Mouse (Mus musculus) neural tube, embryonic 15.5 days (tissue): Measurements from ENCODE around the gene Sim2. TPM values are rescaled to one million over a fixed set of nuclear protein-coding genes. Genes with fewer than 3 reads are reported as not detected.

Experiments used
- ATAC-seq: fragments of 200-750 bp; cut with Nextera tagmentation; 2 replicates; pipeline ENCODE4 v1.8.0; 2017; ENCODE audit warnings: mild to moderate bottlenecking, moderate TSS enrichment, moderate library complexity; ENCODE audit not compliant: low FRiP score
- H3K27ac ChIP-seq: fragments of 300-500 bp; sonication (generic); replicated peaks from 2 replicates; pipeline ENCODE4 v1.5.1; 2015; ENCODE audit warnings: mild to moderate bottlenecking, inconsistent platforms
- H3K27me3 ChIP-seq: fragments of 300-500 bp; sonication (generic); replicated peaks from 2 replicates; pipeline ENCODE4 v1.6.1; 2015; ENCODE audit warnings: inconsistent platforms
- H3K36me3 ChIP-seq: fragments of 300-500 bp; sonication (generic); 2 replicates; pipeline ENCODE4 v1.6.1; 2015; ENCODE audit warnings: inconsistent platforms
- H3K4me1 ChIP-seq: fragments of 300-500 bp; sonication (generic); 2 replicates; pipeline ENCODE4 v1.6.1; 2015; ENCODE audit warnings: inconsistent platforms
- H3K4me2 ChIP-seq: fragments of 300-500 bp; sonication (generic); 2 replicates; pipeline ENCODE4 v1.6.1; 2015; ENCODE audit warnings: inconsistent platforms, mild to moderate bottlenecking, moderate library complexity
- H3K4me3 ChIP-seq: fragments of 300-500 bp; sonication (generic); replicated peaks from 2 replicates; pipeline ENCODE4 v1.5.1; 2015; ENCODE audit warnings: mild to moderate bottlenecking, inconsistent platforms
- H3K9ac ChIP-seq: fragments of 300-500 bp; sonication (generic); replicated peaks from 2 replicates; pipeline ENCODE4 v1.6.1; 2015; ENCODE audit warnings: mild to moderate bottlenecking, inconsistent platforms
- H3K9me3 ChIP-seq: fragments of 300-500 bp; sonication (generic); replicated peaks from 2 replicates; pipeline ENCODE4 v1.6.1; 2016; ENCODE audit warnings: inconsistent platforms
- WGBS: fragments of 180-500 bp; shearing (Covaris S2); methylation state at CpG from one replicate; pipeline ENCODE4 v1.1.7; 2015; ENCODE audit warnings: mixed read lengths; 5-methylcytosine and 5-hydroxymethylcytosine counted together
- polyA plus RNA-seq: library from polyadenylated mRNA; unstranded; fragments of >200 nt; fragmentation: Nextera tagmentation; extraction: Ambion mirVana; gene quantifications from 2 replicates; pipeline ENCODE4 v1.2.1, GENCODE M21; 2015

The Sim2 gene
- polyA plus RNA-seq, 1 experiment from 2014 or later = 0.06 TPM

GRCm38 (mm10) chr16:94059820-94060219 lies 24.9 kb upstream of the Sim2 start:
- 56% methylated on average over 9 of the region's 9 CpGs for WGBS
- H3K4me1 ChIP-seq = no peaks in the 10 kb centered on the region
- H3K27me3 ChIP-seq = no peaks in the 10 kb centered on the region
- H3K9me3 ChIP-seq = no peaks in the 10 kb centered on the region
- H3K4me2 ChIP-seq = no peak overlapping the region
- H3K27ac ChIP-seq = no peak overlapping the region
- no peak overlapping the region for H3K9ac ChIP-seq
- no peak for ATAC-seq
- no peaks in the 10 kb centered on the region for H3K36me3 ChIP-seq
- no peak overlapping the region for H3K4me3 ChIP-seq

GRCm38 (mm10) chr16:94064211-94064610 lies 20.5 kb upstream of the Sim2 start:
- no peaks in the 10 kb centered on the region for H3K9me3 ChIP-seq
- no peak overlapping the region for H3K4me2 ChIP-seq
- H3K27me3 ChIP-seq = 0 out of 2 replicates have a peak, but pooled peaks cover 2% of the 10 kb centered on the region
- H3K27ac ChIP-seq = no peak overlapping the region
- no peak overlapping the region for H3K9ac ChIP-seq
- WGBS = 72% methylated on average over 9 of the region's 9 CpGs
- no peak for ATAC-seq
- no peaks in the 10 kb centered on the region for H3K36me3 ChIP-seq
- H3K4me1 ChIP-seq = no peaks in the 10 kb centered on the region
- H3K4me3 ChIP-seq = no peak overlapping the region

- H3K4me1 ChIP-seq = no peaks in the 10 kb centered on the region
- H3K27me3 ChIP-seq = 0 out of 2 replicates have a peak, but pooled peaks cover 6% of the 10 kb centered on the region
- 70% methylated on average over 24 of the region's 24 CpGs for WGBS
- no peaks in the 10 kb centered on the region for H3K9me3 ChIP-seq
- no peak overlapping the region for H3K27ac ChIP-seq
- peak overlapping the region; percentile 26 for H3K4me2 ChIP-seq
- no peak overlapping the region for H3K9ac ChIP-seq
- H3K4me3 ChIP-seq = no peak overlapping the region
- no peak for ATAC-seq
- H3K36me3 ChIP-seq = no peaks in the 10 kb centered on the region
These were observed 18.7 kb upstream of the Sim2 start for GRCm38 (mm10) chr16:94065728-94066674.

DNA sequence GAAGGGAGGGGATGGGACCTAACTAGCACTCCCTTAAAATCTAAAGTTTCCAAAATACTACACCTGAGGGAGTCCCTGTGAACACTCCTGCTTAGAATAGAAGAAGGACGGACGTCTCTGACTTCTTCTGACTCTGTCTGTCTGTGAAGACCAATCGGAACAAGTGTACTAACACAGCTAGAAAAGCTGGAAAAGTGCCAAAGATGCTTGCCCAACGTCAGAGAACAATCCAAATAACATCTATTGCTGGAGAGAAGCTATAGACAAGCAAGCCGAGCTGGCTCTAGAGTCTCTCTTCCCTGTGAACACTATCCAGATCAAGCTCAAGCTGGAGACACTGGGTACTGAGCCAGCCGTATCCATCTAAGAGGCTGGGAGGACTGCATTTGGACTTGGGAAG lies 18.0 kb upstream of the Sim2 start:
- Histone ChIP-seq H3K4me3 (no peak overlapping the region), H3K9ac (no peak overlapping the region), H3K4me2 (peak overlapping the region; percentile 26; the same call in 1 of the 2 replicates), H3K4me1 (no peaks in the 10 kb centered on the region), H3K27ac (no peak overlapping the region), H3K36me3 (no peaks in the 10 kb centered on the region), H3K27me3 (0 out of 2 replicates have a peak, but pooled peaks cover 6% of the 10 kb centered on the region), H3K9me3 (no peaks in the 10 kb centered on the region)
- no peak for ATAC-seq
- WGBS = 79% methylated on average over 6 of the region's 6 CpGs

- Histone ChIP-seq H3K4me3 (no peak overlapping the region), H3K27ac (no peak overlapping the region), H3K9me3 (no peaks in the 10 kb centered on the region), H3K36me3 (no peaks in the 10 kb centered on the region), H3K4me1 (no peaks in the 10 kb centered on the region), H3K4me2 (no peak overlapping the region), H3K9ac (no peak overlapping the region), H3K27me3 (0 out of 2 replicates have a peak, but pooled peaks cover 6% of the 10 kb centered on the region)
- WGBS = 62% methylated on average over 5 of the region's 5 CpGs
- no peak for ATAC-seq
These were observed 17.5 kb upstream of the Sim2 start for GRCm38 (mm10) chr16:94067280-94067679.

- Histone ChIP-seq H3K4me3 (no peak overlapping the region), H3K4me1 (no peaks in the 10 kb centered on the region), H3K9me3 (no peaks in the 10 kb centered on the region), H3K4me2 (no peak overlapping the region), H3K27me3 (peaks cover 14% of the 10 kb centered on the region), H3K9ac (no peak overlapping the region), H3K36me3 (no peaks in the 10 kb centered on the region), H3K27ac (no peak overlapping the region)
- 91% methylated on average over 5 of the region's 5 CpGs for WGBS
- no peak for ATAC-seq
These were observed 15.7 kb upstream of the Sim2 start for GRCm38 (mm10) chr16:94069061-94069460.

GRCm38 (mm10) chr16:94070920-94071319 lies 13.8 kb upstream of the Sim2 start:
- Histone ChIP-seq H3K4me2 (no peak overlapping the region), H3K4me3 (no peak overlapping the region), H3K9ac (no peak overlapping the region), H3K36me3 (no peaks in the 10 kb centered on the region), H3K27me3 (peaks cover 27% of the 10 kb centered on the region), H3K27ac (no peak overlapping the region), H3K9me3 (no peaks in the 10 kb centered on the region), H3K4me1 (no peaks in the 10 kb centered on the region)
- WGBS = 64% methylated on average over 9 of the region's 9 CpGs
- no peak for ATAC-seq

DNA sequence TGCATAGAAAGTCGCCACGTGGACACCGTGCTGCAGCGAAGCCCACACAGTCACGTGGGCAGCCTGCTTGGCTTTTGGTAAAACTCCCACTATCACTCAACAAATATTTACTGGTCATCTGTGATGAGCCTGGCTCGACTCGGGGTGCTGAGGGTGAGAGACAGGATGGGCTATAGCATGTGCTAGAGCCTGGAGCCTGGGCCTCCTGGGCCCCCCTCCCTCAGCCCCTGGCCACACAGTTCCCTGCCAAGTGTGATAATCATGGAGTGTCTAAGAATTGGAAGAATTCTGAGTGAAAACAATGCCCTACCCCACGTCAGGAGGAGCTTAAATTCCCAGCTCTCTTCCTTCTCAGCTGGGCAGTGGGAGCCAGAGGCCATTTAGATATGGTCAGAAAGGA lies 13.3 kb upstream of the Sim2 start:
- H3K4me1 ChIP-seq = no peaks in the 10 kb centered on the region
- 70% methylated on average over 8 of the region's 8 CpGs for WGBS
- no peak overlapping the region for H3K4me3 ChIP-seq
- no peak overlapping the region for H3K27ac ChIP-seq
- no peaks in the 10 kb centered on the region for H3K36me3 ChIP-seq
- H3K4me2 ChIP-seq = no peak overlapping the region
- no peak overlapping the region for H3K9ac ChIP-seq
- peaks cover 32% of the 10 kb centered on the region for H3K27me3 ChIP-seq
- no peaks in the 10 kb centered on the region for H3K9me3 ChIP-seq
- ATAC-seq = no peak

DNA sequence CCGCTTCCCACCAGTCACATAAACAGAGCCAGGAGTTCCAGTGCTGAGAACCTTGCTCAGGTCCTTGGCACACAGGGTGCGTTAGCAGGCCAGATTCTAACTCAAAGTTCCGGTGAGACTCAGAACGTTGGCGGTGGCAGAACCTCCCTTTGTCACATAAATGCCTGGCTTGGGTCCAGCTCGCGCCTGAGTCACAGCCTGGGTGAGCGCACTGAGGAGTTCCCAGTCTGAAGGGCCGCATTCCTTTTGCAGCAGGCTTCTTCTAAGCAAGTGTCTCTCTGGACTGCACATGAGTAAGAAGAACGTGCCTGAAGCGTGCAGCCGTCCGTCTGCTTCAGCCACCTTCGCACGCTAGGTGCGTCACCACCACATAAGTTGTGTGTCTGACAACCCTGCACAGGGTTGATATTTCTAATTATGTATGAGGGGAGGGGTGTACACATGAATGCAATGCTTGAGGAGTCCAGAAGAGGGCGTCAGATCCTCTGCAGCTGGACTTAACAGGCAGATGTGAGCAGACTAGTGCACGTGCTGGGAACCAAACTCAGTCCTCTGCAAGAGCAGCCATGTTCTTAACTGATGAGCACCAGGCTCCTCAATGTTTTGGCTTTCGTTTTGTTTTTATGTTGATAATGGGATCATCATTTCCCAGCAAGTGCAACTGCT lies 9.2 kb upstream of the Sim2 start:
- Histone ChIP-seq H3K4me1 (no peaks in the 10 kb centered on the region; the same call in 1 of the 2 replicates), H3K4me3 (no peak overlapping the region), H3K36me3 (no peaks in the 10 kb centered on the region), H3K27ac (no peak overlapping the region), H3K9me3 (no peaks in the 10 kb centered on the region), H3K27me3 (peaks cover 64% of the 10 kb centered on the region), H3K9ac (no peak overlapping the region), H3K4me2 (no peak overlapping the region)
- ATAC-seq = no peak
- WGBS = 43% methylated on average over 19 of the region's 19 CpGs

GRCm38 (mm10) chr16:94078318-94079074 lies 6.2 kb upstream of the Sim2 start:
- ATAC-seq = no peak
- Histone ChIP-seq H3K4me1 (no peaks in the 10 kb centered on the region; the same call in 1 of the 2 replicates), H3K36me3 (no peaks in the 10 kb centered on the region), H3K4me3 (no peak overlapping the region), H3K27ac (no peak overlapping the region), H3K27me3 (peaks cover 91% of the 10 kb centered on the region), H3K4me2 (no peak overlapping the region), H3K9me3 (no peaks in the 10 kb centered on the region), H3K9ac (no peak overlapping the region)
- WGBS = 2% methylated on average over 23 of the region's 23 CpGs

DNA sequence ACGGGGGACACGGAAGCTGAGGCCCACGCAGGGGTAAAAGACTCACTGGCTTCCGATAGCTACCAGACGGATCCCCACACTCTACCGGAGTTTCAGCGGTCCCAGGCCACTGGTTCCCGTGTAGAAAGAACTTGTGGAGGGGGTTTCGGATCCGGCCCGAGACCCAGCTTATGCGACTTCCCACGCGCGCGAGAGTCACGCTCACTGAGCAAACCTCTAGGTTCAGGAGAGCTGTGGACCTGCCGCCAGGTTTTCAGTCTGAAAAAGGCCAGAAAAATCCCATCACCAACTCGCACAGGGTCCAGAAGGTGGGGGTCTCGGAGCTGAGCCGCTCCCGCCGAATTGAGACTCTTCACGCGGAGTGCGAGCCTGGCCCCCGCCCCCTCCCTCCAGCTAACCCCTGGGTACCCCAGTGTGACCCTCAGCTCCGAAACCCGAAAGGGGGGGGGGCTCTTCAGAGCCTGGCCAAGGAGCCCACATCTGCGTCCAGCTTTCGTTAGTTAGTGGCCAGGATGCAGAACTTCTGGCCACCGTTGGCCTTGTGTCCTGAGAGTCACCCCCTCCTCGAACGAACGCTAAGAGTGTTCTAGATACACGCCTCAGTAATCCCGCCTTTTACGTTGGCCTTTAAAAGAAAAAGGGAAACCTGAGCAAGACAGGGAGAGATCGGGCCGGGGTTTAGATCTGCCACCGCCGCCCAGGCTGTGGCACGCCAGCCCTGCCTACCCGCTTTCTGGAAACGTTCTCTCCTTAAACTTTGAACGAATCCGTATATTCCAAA lies 5.5 kb upstream of the Sim2 start:
- no peak overlapping the region for H3K9ac ChIP-seq
- H3K27me3 ChIP-seq = peaks cover 90% of the 10 kb centered on the region
- ATAC-seq = no peak
- WGBS = under 1% methylated on average over 47 of the region's 47 CpGs
- no peaks in the 10 kb centered on the region for H3K36me3 ChIP-seq
- H3K9me3 ChIP-seq = no peaks in the 10 kb centered on the region
- no peaks in the 10 kb centered on the region; the same call in 1 of the 2 replicates for H3K4me1 ChIP-seq
- H3K4me3 ChIP-seq = no peak overlapping the region
- no peak overlapping the region for H3K4me2 ChIP-seq
- no peak overlapping the region for H3K27ac ChIP-seq
